Mouse (Mus musculus) intestine, postnatal 0 days (tissue): Measurements from ENCODE around the gene Pla2g4e. TPM values are rescaled to one million over a fixed set of nuclear protein-coding genes. Genes with fewer than 3 reads are reported as not detected.

Experiments used
- ATAC-seq: fragments of 200-750 bp; cut with Nextera tagmentation; 2 replicates; pipeline ENCODE4 v1.8.0; 2017; ENCODE audit warnings: mild to moderate bottlenecking, moderate TSS enrichment, moderate library complexity
- H3K27ac ChIP-seq: fragments of 300-500 bp; sonication (generic); 2 replicates; pipeline ENCODE4 v1.5.1; 2014; ENCODE audit warnings: mild to moderate bottlenecking, low read depth, low read length, moderate library complexity
- H3K27me3 ChIP-seq: fragments of 300-500 bp; sonication (generic); replicated peaks from 2 replicates; pipeline ENCODE4 v1.6.1; 2014; ENCODE audit warnings: low read length, mixed read lengths; ENCODE audit not compliant: control insufficient read depth, insufficient read depth
- H3K36me3 ChIP-seq: fragments of 300-500 bp; sonication (generic); 2 replicates; pipeline ENCODE4 v1.6.1; 2014; ENCODE audit warnings: mild to moderate bottlenecking, moderate library complexity; ENCODE audit not compliant: control insufficient read depth, insufficient read depth
- H3K4me1 ChIP-seq: fragments of 300-500 bp; sonication (generic); replicated peaks from 2 replicates; pipeline ENCODE4 v1.6.1; 2014; ENCODE audit warnings: antibody characterized with exemption, low read length, mixed read lengths; ENCODE audit not compliant: control insufficient read depth, insufficient read depth
- H3K4me2 ChIP-seq: fragments of 300-500 bp; sonication (generic); replicated peaks from 2 replicates; pipeline ENCODE4 v1.6.1; 2014; ENCODE audit warnings: low read depth, mild to moderate bottlenecking, moderate library complexity
- H3K4me3 ChIP-seq: fragments of 300-500 bp; sonication (generic); 2 replicates; pipeline ENCODE4 v1.5.1; 2014; ENCODE audit warnings: low read depth, low read length
- H3K9ac ChIP-seq: fragments of 300-500 bp; sonication (generic); 2 replicates; pipeline ENCODE4 v1.6.1; 2014; ENCODE audit warnings: mild to moderate bottlenecking, low read depth, low read length
- H3K9me3 ChIP-seq: fragments of 300-500 bp; sonication (generic); 2 replicates; pipeline ENCODE4 v1.6.1; 2016; ENCODE audit warnings: mixed run types; ENCODE audit not compliant: control insufficient read depth
- CTCF ChIP-seq: sonication (generic); IDR thresholded peaks from 2 replicates; pipeline ENCODE4 v1.5.1; 2016; ENCODE audit warnings: low read depth, mild to moderate bottlenecking, control low read depth, antibody characterized with exemption, moderate library complexity
- WGBS: fragments of 180-500 bp; shearing (Covaris S2); extraction: QIAGEN DNeasy Blood & Tissue Kit; methylation state at CpG from one replicate; pipeline ENCODE4 v1.1.7; 2014; 5-methylcytosine and 5-hydroxymethylcytosine counted together
- polyA plus RNA-seq: library from polyadenylated mRNA; unstranded; fragments of >200 nt; fragmentation: Nextera tagmentation; extraction: Ambion mirVana; gene quantifications from 2 replicates; pipeline ENCODE4 v1.2.1, GENCODE M21; 2015

The Pla2g4e gene
- polyA plus RNA-seq, 1 experiment from 2014 or later: 0.08 TPM

GRCm38 (mm10) chr2:120125461-120125860, 119.7 kb downstream of the Pla2g4e start:
- no peak for ATAC-seq
- Histone ChIP-seq H3K9ac (no peak overlapping the region), H3K4me3 (no peak overlapping the region), H3K4me2 (no peak overlapping the region), H3K9me3 (no peaks in the 10 kb centered on the region), H3K27me3 (no peaks in the 10 kb centered on the region), H3K36me3 (peaks cover 13% of the 10 kb centered on the region), H3K27ac (no peak overlapping the region), H3K4me1 (0 out of 2 replicates have a peak, but pooled peaks cover 5% of the 10 kb centered on the region)
- no peak for TF ChIP-seq CTCF
- 100% methylated on average over 1 of the region's 1 CpGs for WGBS

GRCm38 (mm10) chr2:120124946-120125345, 120.2 kb downstream of the Pla2g4e start:
- ATAC-seq: no peak

DNA sequence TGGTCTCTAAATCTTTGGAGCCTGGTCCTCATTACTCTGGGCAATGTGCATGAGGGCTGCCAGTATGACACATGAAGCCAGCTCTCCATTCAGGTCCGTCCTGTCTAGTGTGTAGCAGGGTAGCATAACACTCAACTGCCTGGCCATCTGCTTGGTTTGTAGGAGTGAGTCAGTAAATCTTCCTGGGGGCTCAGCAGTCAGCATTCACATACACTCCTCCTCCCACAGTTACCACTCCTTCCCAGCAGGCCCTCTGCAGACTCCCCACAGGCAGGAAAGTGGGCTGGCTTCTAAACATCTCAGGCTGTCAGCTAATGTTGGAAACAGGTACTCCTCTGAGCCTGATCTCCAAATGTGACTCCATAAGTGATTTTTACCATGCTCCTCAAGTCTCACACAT, 121.0 kb downstream of the Pla2g4e start:
- Histone ChIP-seq H3K4me2 (no peak overlapping the region), H3K27ac (no peak overlapping the region), H3K9ac (no peak overlapping the region), H3K27me3 (no peaks in the 10 kb centered on the region), H3K4me3 (no peak overlapping the region), H3K4me1 (0 out of 2 replicates have a peak, but pooled peaks cover 4% of the 10 kb centered on the region), H3K36me3 (peaks cover 13% of the 10 kb centered on the region), H3K9me3 (no peaks in the 10 kb centered on the region)
- no peak for TF ChIP-seq CTCF
- no peak for ATAC-seq
- 74% methylated on average over 1 of the region's 1 CpGs for WGBS

More at GRCm38 (mm10) chr2:120124946-120125345, 120.2 kb downstream of the Pla2g4e start:
- H3K27ac ChIP-seq: no peak overlapping the region
- no peak for TF ChIP-seq CTCF
- H3K9ac ChIP-seq: no peak overlapping the region
- H3K4me3 ChIP-seq: no peak overlapping the region
- no peaks in the 10 kb centered on the region for H3K9me3 ChIP-seq
- no peaks in the 10 kb centered on the region for H3K27me3 ChIP-seq
- WGBS: 72% methylated on average over 2 of the region's 2 CpGs
- peaks cover 13% of the 10 kb centered on the region for H3K36me3 ChIP-seq
- H3K4me1 ChIP-seq: 0 out of 2 replicates have a peak, but pooled peaks cover 5% of the 10 kb centered on the region
- H3K4me2 ChIP-seq: no peak overlapping the region

GRCm38 (mm10) chr2:120122983-120123382, 122.2 kb downstream of the Pla2g4e start:
- H3K4me2 ChIP-seq: no peak overlapping the region
- no peaks in the 10 kb centered on the region for H3K9me3 ChIP-seq
- no peaks in the 10 kb centered on the region for H3K27me3 ChIP-seq
- H3K4me3 ChIP-seq: no peak overlapping the region
- 77% methylated on average over 6 of the region's 6 CpGs for WGBS
- H3K4me1 ChIP-seq: no peaks in the 10 kb centered on the region
- no peak overlapping the region for H3K27ac ChIP-seq
- H3K36me3 ChIP-seq: peaks cover 13% of the 10 kb centered on the region
- H3K9ac ChIP-seq: no peak overlapping the region
- ATAC-seq: no peak
- TF ChIP-seq CTCF: no peak

DNA sequence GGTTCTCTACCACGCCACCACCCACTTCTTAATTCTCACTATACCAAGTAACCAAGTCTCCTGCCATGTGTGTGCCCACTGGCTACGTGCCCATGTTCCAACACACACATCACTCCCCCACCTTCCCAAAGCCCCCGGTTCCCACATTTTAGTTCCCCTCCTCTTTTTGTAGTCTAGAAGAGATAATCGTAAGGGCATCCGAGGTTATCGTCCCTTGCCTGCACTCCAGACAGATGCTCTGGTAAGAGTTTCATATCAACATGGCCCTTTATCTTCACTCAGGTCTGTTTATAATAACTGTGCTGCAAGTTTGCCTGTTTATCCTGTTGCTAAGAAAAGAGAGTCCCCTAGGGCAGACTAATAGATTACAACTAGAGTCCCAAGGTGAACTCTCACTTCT, 127.8 kb downstream of the Pla2g4e start:
- Histone ChIP-seq H3K27me3 (no peaks in the 10 kb centered on the region), H3K4me3 (no peak overlapping the region), H3K36me3 (no peaks in the 10 kb centered on the region; the same call in 1 of the 2 replicates), H3K27ac (no peak overlapping the region), H3K4me1 (no peaks in the 10 kb centered on the region), H3K9me3 (no peaks in the 10 kb centered on the region), H3K9ac (no peak overlapping the region), H3K4me2 (no peak overlapping the region)
- 78% methylated on average over 6 of the region's 6 CpGs for WGBS
- ATAC-seq: no peak
- no peak for TF ChIP-seq CTCF

Other genes starting within 250 kb of the Pla2g4e start
- gene Jmjd7, start 217.9 kb downstream of the Pla2g4e start, polyA plus RNA-seq: 8.9 and 9.1 TPM in 2 replicates
- gene Gm28042, start 217.8 kb downstream of the Pla2g4e start, polyA plus RNA-seq: 1.3 TPM in 2 replicates
- gene Pla2g4b, start 211.9 kb downstream of the Pla2g4e start, polyA plus RNA-seq: 0.81 and 0.99 TPM in 2 replicates
- 70.0 and 74.9 TPM in 2 replicates for gene Ehd4, start 90.7 kb downstream of the Pla2g4e start, polyA plus RNA-seq
- 0.17 and 0.20 TPM in 2 replicates for gene Pla2g4d, start 43.9 kb upstream of the Pla2g4e start, polyA plus RNA-seq
- 1.8 and 2.8 TPM in 2 replicates for gene Pla2g4f, start 68.8 kb upstream of the Pla2g4e start, polyA plus RNA-seq
- gene Vps39, start 107.8 kb upstream of the Pla2g4e start, polyA plus RNA-seq: 12.8 and 14.0 TPM in 2 replicates
- gene Ganc, start 158.6 kb upstream of the Pla2g4e start, polyA plus RNA-seq: 9.0 and 11.1 TPM in 2 replicates
- 8.0 and 8.8 TPM in 2 replicates for gene Tmem87a, start 158.8 kb upstream of the Pla2g4e start, polyA plus RNA-seq
- gene Capn3, start 210.7 kb upstream of the Pla2g4e start, polyA plus RNA-seq: 0.55 and 0.61 TPM in 2 replicates